Mouse (Mus musculus) hindbrain, embryonic 10.5 days (tissue): ENCODE measurements at regions not wholly inside any gene's neighbourhood (a gene's known extent, or its start where the extent isn't known, plus 50 kb on each side); places are given as distances from the start of the nearest gene placed in this dataset.

Experiments
- DNase-seq: peaks from one replicate; pipeline ENCODE4 v3.0.0-alpha.2; 2017; ENCODE audit warnings: low spot score
- H3K27ac ChIP-seq: fragments of 300-500 bp; sonication (generic); 2 replicates; pipeline ENCODE4 v1.5.1; 2016; ENCODE audit warnings: mild to moderate bottlenecking, moderate library complexity
- H3K27me3 ChIP-seq: fragments of 300-500 bp; sonication (generic); 2 replicates; pipeline ENCODE4 v1.6.1; 2016; ENCODE audit warnings: mild to moderate bottlenecking; ENCODE audit not compliant: poor library complexity, insufficient read depth, severe bottlenecking
- H3K36me3 ChIP-seq: fragments of 300-500 bp; sonication (generic); 2 replicates; pipeline ENCODE4 v1.6.1; 2016; ENCODE audit warnings: mild to moderate bottlenecking, moderate library complexity
- H3K4me1 ChIP-seq: fragments of 300-500 bp; sonication (generic); replicated peaks from 2 replicates; pipeline ENCODE4 v1.6.1; 2016; ENCODE audit warnings: mild to moderate bottlenecking
- H3K4me3 ChIP-seq: fragments of 300-500 bp; sonication (generic); 2 replicates; pipeline ENCODE4 v1.5.1; 2016; ENCODE audit warnings: mild to moderate bottlenecking, moderate library complexity
- H3K9me3 ChIP-seq: fragments of 300-500 bp; sonication (generic); 2 replicates; pipeline ENCODE4 v1.6.1; 2016; ENCODE audit warnings: mild to moderate bottlenecking, moderate library complexity
- WGBS: fragments of 180-500 bp; shearing (Covaris S2); methylation state at CpG from one replicate; pipeline ENCODE4 v1.1.7; 2016; 5-methylcytosine and 5-hydroxymethylcytosine counted together

GRCm38 (mm10) chr16:8351424-8351823 lies 73.5 kb downstream of the Tmem114 start:
- Histone ChIP-seq H3K27me3 (no peaks in the 10 kb centered on the region), H3K9me3 (0 out of 2 replicates have a peak, but pooled peaks cover 6% of the 10 kb centered on the region), H3K36me3 (no peaks in the 10 kb centered on the region), H3K27ac (no peak overlapping the region), H3K4me3 (no peak overlapping the region), H3K4me1 (0 out of 2 replicates have a peak, but pooled peaks cover 9% of the 10 kb centered on the region)
- no peak for DNase-seq
- WGBS: 64% methylated on average over 4 of the region's 4 CpGs

GRCm38 (mm10) chr16:8349148-8349547 lies 75.8 kb downstream of the Tmem114 start:
- 88% methylated on average over 3 of the region's 3 CpGs for WGBS

GRCm38 (mm10) chr16:8348645-8349044 lies 76.3 kb downstream of the Tmem114 start:
- DNase-seq: no peak

More at GRCm38 (mm10) chr16:8349148-8349547, 75.8 kb downstream of the Tmem114 start:
- Histone ChIP-seq H3K27ac (no peak overlapping the region), H3K36me3 (no peaks in the 10 kb centered on the region), H3K4me1 (0 out of 2 replicates have a peak, but pooled peaks cover 9% of the 10 kb centered on the region), H3K4me3 (no peak overlapping the region), H3K27me3 (no peaks in the 10 kb centered on the region), H3K9me3 (no peaks in the 10 kb centered on the region)
- DNase-seq: no peak

GRCm38 (mm10) chr16:8345216-8345615 lies 79.7 kb downstream of the Tmem114 start:
- DNase-seq: no peak
- Histone ChIP-seq H3K27me3 (no peaks in the 10 kb centered on the region), H3K4me3 (no peak overlapping the region), H3K27ac (no peak overlapping the region), H3K9me3 (no peaks in the 10 kb centered on the region), H3K36me3 (no peaks in the 10 kb centered on the region), H3K4me1 (no peaks in the 10 kb centered on the region)
- 87% methylated on average over 7 of the region's 7 CpGs for WGBS

More at GRCm38 (mm10) chr16:8348645-8349044, 76.3 kb downstream of the Tmem114 start:
- 0 out of 2 replicates have a peak, but pooled peaks cover 9% of the 10 kb centered on the region for H3K4me1 ChIP-seq
- no peaks in the 10 kb centered on the region for H3K27me3 ChIP-seq
- H3K9me3 ChIP-seq: no peaks in the 10 kb centered on the region
- H3K4me3 ChIP-seq: no peak overlapping the region
- H3K36me3 ChIP-seq: no peaks in the 10 kb centered on the region
- 73% methylated on average over 5 of the region's 5 CpGs for WGBS
- no peak overlapping the region; the same call in 1 of the 2 replicates for H3K27ac ChIP-seq

- peak overlapping the region; percentile 19; the same call in 1 of the 2 replicates for H3K27ac ChIP-seq
- H3K4me1 ChIP-seq: peaks cover 7% of the 10 kb centered on the region; the same call in 1 of the 2 replicates
- no peaks in the 10 kb centered on the region for H3K9me3 ChIP-seq
- peak; percentile 38 for DNase-seq
- no peak overlapping the region for H3K4me3 ChIP-seq
- WGBS: 20% methylated on average over 8 of the region's 8 CpGs
- no peaks in the 10 kb centered on the region for H3K27me3 ChIP-seq
- no peaks in the 10 kb centered on the region for H3K36me3 ChIP-seq
Observed at GRCm38 (mm10) chr16:8333081-8333710, 91.7 kb downstream of the Tmem114 start.

- H3K27ac ChIP-seq: no peak overlapping the region
- H3K4me3 ChIP-seq: no peak overlapping the region
- DNase-seq: peak; percentile 16
- H3K27me3 ChIP-seq: no peaks in the 10 kb centered on the region
- 59% methylated on average over 7 of the region's 7 CpGs for WGBS
- H3K36me3 ChIP-seq: no peaks in the 10 kb centered on the region
- H3K4me1 ChIP-seq: 0 out of 2 replicates have a peak, but pooled peaks cover 5% of the 10 kb centered on the region
- no peaks in the 10 kb centered on the region for H3K9me3 ChIP-seq
Observed at GRCm38 (mm10) chr16:8311996-8312395, 112.9 kb downstream of the Tmem114 start.

GRCm38 (mm10) chr16:8306389-8306788 lies 118.5 kb downstream of the Tmem114 start:
- 74% methylated on average over 8 of the region's 8 CpGs for WGBS
- Histone ChIP-seq H3K36me3 (no peaks in the 10 kb centered on the region), H3K27ac (no peak overlapping the region), H3K4me3 (no peak overlapping the region), H3K27me3 (no peaks in the 10 kb centered on the region), H3K4me1 (no peaks in the 10 kb centered on the region), H3K9me3 (no peaks in the 10 kb centered on the region)
- no peak for DNase-seq
